Mouse (Mus musculus): Measurements from ENCODE around the gene Exosc10.

The Exosc10 gene

DNA sequence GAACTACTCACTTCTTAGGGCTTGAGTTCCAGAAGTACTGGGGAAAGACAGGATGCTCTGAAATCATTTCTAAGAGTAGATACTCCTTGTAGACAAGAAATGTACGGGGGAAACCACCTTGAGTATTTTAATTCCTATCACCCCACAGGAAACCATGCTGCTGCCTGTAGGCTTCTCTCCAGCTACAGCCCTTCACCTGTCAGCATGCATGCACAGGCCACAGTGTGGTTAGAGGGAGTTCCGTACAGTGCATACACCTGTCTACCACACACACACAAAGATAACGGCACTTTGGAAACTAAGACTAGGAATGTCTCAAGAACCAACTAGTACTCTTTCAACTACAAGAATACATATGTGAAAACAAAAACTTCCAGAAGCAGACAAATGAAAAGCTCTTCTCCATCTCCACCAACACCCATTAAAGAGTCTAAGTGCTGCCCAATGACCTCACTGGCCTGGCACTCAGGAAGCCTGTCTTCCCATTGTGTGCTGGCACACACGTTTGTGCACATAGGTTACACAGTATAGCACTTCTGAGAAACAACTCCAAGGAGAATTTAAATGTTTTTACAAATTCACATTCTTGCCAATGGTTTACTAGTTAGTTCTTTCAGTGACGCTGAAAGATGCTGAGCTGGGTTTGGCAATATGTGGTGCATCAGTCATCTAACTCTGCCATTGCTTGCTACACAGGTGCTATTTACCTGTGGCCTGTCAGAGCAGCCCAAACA is 52.6 kb downstream of the Exosc10 start:
- DNase-seq = no peak

DNA sequence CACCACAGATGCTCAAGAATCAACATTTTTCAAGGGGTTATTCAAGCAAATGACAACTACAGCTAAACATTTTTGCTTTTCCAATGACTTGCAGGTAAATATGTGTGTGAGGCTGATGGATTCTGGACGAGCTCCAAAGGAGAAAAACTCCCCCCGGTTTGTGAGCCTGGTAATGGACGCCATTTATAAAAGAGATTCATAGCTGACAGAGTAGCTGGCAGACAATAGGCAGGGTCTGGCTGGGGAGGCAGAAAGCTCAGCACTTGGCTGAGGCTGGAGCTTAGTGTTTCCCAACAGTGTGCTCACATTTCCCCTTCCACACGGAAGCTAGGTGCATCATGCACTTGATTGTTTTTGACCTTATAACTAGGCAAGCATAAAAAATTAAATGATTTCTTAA is 54.3 kb downstream of the Exosc10 start:
- no peak for DNase-seq

DNA sequence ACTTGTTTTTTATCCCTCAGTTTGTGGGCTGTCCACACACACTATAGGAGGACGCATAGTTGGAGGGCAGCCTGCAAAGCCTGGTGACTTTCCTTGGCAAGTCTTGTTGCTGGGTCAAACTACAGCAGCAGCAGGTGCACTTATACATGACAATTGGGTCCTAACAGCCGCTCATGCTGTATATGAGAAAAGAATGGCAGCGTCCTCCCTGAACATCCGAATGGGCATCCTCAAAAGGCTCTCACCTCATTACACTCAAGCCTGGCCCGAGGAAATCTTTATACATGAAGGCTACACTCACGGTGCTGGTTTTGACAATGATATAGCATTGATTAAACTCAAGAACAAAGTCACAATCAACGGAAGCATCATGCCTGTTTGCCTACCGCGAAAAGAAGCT is 55.5 kb downstream of the Exosc10 start:
- no peak for DNase-seq

- DNase-seq = no peak
Observed at GRCm38 (mm10) chr4:148619805-148620204, 61.6 kb downstream of the Exosc10 start.

DNA sequence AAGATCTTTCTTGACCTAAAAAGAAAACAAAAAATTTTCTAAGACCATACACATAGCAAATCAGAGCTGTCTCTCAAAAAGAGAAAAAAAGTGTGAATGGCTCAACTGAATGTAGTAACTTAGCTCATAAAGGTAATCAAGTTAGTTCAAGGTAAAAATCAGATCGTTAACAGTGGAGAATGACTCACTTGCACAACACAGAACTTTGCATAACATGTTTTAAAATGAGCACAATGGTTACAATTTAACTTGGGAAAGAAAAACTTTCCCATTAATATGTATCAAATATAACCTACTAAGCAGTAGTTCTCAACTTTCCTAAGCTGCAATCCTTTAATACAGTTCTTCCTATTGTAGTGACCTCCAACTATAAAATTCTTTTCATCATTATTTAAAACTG is 62.5 kb downstream of the Exosc10 start:
- DNase-seq = no peak

- no peak for DNase-seq
Observed at GRCm38 (mm10) chr4:148622485-148622884, 64.3 kb downstream of the Exosc10 start.

DNA sequence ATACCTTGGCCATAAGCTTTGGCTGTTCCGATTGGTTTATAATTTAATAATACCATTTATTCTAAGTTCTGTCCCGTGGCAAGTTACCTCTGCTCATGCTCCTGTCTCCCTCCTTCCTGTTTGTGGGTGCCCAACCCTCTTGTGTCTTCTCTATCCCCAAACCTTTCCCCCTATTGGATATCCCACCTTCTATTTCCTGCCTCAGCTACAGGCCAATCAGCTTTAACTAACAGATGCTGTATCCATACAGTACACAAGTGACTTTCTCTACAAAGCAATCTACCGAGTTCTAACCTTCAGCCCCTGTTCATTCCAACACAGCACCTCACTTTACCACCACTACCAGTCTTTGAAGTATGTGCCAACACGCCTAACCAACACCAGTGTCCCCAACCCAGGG is 65.4 kb downstream of the Exosc10 start:
- DNase-seq = no peak

GRCm38 (mm10) chr4:148625010-148625409 is 66.8 kb downstream of the Exosc10 start:
- no peak for DNase-seq

GRCm38 (mm10) chr4:148625756-148626622 is 67.8 kb downstream of the Exosc10 start:
- peak; percentile 31 to 44 for DNase-seq

- DNase-seq = peak; percentile 96 to 97
Observed at GRCm38 (mm10) chr4:148626623-148627185, 68.5 kb downstream of the Exosc10 start, which contains the start of gene Tardbp. Tardbp (minus strand) TSS chr4:148627019.

DNA sequence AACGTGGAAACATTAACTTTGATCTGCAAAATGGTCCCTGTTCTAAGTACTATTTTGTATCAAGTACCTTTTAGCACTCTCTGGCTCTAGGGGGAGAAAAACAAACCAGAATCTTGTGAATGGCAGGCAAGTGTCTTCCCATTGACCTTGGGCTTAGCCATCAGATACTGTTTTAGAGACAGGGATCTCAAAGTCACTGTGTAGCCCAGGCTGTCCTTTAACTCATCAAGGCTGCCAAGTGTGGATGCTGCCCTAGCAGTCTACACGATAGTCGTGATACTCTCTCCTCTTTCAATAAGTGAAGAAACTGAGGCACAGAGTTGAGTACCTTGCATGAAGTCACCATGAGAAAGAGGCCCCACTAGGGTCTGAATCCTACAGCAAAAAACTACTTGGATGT is 69.0 kb downstream of the Exosc10 start:
- DNase-seq = no peak

All from thymus, postnatal 36 days (tissue).